Mouse (Mus musculus): ENCODE results near the gene Rwdd4a.

Gene Rwdd4a

GRCm38 (mm10) chr8:47533344-47534125 lies at the start of gene Rwdd4a, which contains the start of gene Trappc11:
Rwdd4a (plus strand) TSS chr8:47533664.
Trappc11 (minus strand) TSS chr8:47533470.
- in situ Hi-C loops (cut with MboI), result loop anchor here (5.0 kb wide), 1 partner anchor 144 kb away; the partner anchor contains the start of gene Ing2

- in situ Hi-C loops (cut with MboI), result no loop called here
Measured at GRCm38 (mm10) chr8:47487231-47487630, 46.2 kb upstream of the Rwdd4a start.

GRCm38 (mm10) chr8:47493106-47493505 lies 40.4 kb upstream of the Rwdd4a start:
- in situ Hi-C loops (cut with MboI), result no loop called here

- in situ Hi-C loops (cut with MboI), result no loop called here
Measured at GRCm38 (mm10) chr8:47494602-47495153, 38.8 kb upstream of the Rwdd4a start.

- in situ Hi-C loops (cut with MboI), result no loop called here
Measured at GRCm38 (mm10) chr8:47495428-47495827, 38.0 kb upstream of the Rwdd4a start.

- in situ Hi-C loops (cut with MboI), result no loop called here
Measured at GRCm38 (mm10) chr8:47501994-47502393, 31.5 kb upstream of the Rwdd4a start.

GRCm38 (mm10) chr8:47502546-47502945 lies 30.9 kb upstream of the Rwdd4a start:
- in situ Hi-C loops (cut with MboI), result no loop called here

- in situ Hi-C loops (cut with MboI), result no loop called here
Measured at GRCm38 (mm10) chr8:47505431-47505830, 28.0 kb upstream of the Rwdd4a start.

- in situ Hi-C loops (cut with MboI), result no loop called here
Measured at GRCm38 (mm10) chr8:47510930-47511329, 22.5 kb upstream of the Rwdd4a start.

- in situ Hi-C loops (cut with MboI), result no loop called here
Measured at GRCm38 (mm10) chr8:47513601-47514000, 19.9 kb upstream of the Rwdd4a start.

- in situ Hi-C loops (cut with MboI), result no loop called here
Measured at GRCm38 (mm10) chr8:47528094-47528493, 5.4 kb upstream of the Rwdd4a start.

GRCm38 (mm10) chr8:47538323-47538722 lies 4.9 kb downstream of the Rwdd4a start:
- in situ Hi-C loops (cut with MboI), result no loop called here

- in situ Hi-C loops (cut with MboI), result no loop called here
Measured at GRCm38 (mm10) chr8:47542746-47543145, 9.3 kb downstream of the Rwdd4a start.

GRCm38 (mm10) chr8:47544094-47544493 lies 10.6 kb downstream of the Rwdd4a start:
- in situ Hi-C loops (cut with MboI), result no loop called here

- in situ Hi-C loops (cut with MboI), result no loop called here
Measured at GRCm38 (mm10) chr8:47547102-47547501, 13.6 kb downstream of the Rwdd4a start.

GRCm38 (mm10) chr8:47553613-47554012 lies 20.1 kb downstream of the Rwdd4a start:
- in situ Hi-C loops (cut with MboI), result no loop called here

GRCm38 (mm10) chr8:47556446-47556845 lies 23.0 kb downstream of the Rwdd4a start:
- in situ Hi-C loops (cut with MboI), result no loop called here

GRCm38 (mm10) chr8:47558274-47558673 lies 24.8 kb downstream of the Rwdd4a start:
- in situ Hi-C loops (cut with MboI), result no loop called here

GRCm38 (mm10) chr8:47560801-47561200 lies 27.3 kb downstream of the Rwdd4a start:
- in situ Hi-C loops (cut with MboI), result no loop called here

- in situ Hi-C loops (cut with MboI), result no loop called here
Measured at GRCm38 (mm10) chr8:47566551-47566950, 33.1 kb downstream of the Rwdd4a start.

- in situ Hi-C loops (cut with MboI), result no loop called here
Measured at GRCm38 (mm10) chr8:47568098-47568497, 34.6 kb downstream of the Rwdd4a start.

- in situ Hi-C loops (cut with MboI), result no loop called here
Measured at GRCm38 (mm10) chr8:47570161-47570560, 36.7 kb downstream of the Rwdd4a start.

- in situ Hi-C loops (cut with MboI), result no loop called here
Measured at GRCm38 (mm10) chr8:47573482-47573881, 40.0 kb downstream of the Rwdd4a start.
